Mouse (Mus musculus): ENCODE results near the gene Ndufb7.

The Ndufb7 gene

DNA sequence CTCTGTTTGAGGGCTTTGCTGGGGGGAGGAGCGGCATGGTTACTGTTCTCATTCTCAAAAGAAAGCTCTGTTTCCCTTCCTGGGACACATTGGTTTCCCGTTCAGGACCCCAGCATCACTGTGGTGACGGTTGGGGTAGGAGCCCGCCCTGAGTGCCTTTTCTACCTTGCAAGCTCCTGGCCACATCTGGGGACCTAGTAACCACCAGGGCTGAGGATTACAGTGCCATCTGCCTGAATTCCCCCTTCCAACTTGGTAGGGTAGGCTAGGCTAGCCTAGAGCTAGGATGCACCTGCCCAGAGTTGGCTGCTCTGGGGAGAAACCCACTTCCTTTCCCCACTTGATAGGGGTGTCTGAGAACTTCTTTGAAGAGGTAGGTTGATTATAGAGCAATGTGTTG lies 45.5 kb downstream of the Ndufb7 start:
- CTCF ChIA-PET, result interaction anchor here in 2 of 4 experiments (1.6 to 2.4 kb wide), 3 partner anchors 10 to 11 kb away, joined by 6 to 8 read pairs (median 7); no protein-coding TSS in a partner anchor

DNA sequence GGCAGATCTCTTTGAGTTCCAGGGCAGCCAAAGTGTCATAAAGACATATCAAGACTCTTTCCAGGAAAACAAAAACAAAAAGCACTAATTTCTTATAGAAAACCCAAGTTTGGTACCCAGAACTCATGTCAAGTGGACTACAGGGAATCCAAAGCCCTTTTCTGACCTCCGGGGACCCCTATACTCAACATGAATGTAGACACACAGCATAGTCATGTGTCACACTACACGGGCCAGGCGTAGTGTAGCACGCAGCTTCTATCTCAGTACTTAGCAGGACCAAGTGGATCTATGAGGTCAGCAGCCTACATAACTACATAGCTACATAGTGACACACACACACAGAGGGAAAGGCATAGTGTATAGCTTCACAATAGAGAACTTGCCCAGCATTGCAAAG lies 47.2 kb downstream of the Ndufb7 start:
- CTCF ChIA-PET, result interaction anchor here in 2 of 4 experiments (2.0 to 2.4 kb wide), 2 partner anchors 9 kb away, joined by 7 to 8 read pairs; no protein-coding TSS in a partner anchor
- POLR2A ChIA-PET, result interaction anchor here in 2 of 4 experiments (0.6 to 1.7 kb wide), 3 partner anchors 9 to 32 kb away, joined by 3 to 5 read pairs (median 4); no protein-coding TSS in a partner anchor

More for the DNA sequence above, 45.5 kb downstream of the Ndufb7 start:
- POLR2A ChIA-PET, result interaction anchor here in 2 of 4 experiments (0.6 to 1.6 kb wide), 6 partner anchors 11 to 370 kb away, joined by 3 to 7 read pairs (median 4); partner anchors contain the start of genes Ddx39 (in 1 of the 2) and Pkn1 (in 1 of the 2)

DNA sequence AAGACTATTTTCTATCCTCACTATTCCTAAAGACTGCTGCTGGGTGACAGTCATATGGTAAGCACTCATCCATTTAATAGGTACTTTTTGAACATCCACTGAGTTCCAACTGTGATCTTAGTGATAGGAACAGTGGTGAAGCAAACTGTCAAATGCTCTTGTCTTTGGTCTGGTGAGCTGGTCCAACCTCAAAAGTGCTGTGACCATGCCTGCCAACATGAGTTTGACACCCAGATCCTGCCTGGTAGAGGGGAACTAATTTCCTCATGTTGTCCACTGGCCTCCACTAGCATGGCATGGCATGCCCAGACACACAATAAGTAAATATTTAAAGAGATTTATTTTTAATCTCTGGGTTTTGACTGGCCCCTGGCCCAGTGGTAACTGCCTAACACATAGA lies 50.2 kb downstream of the Ndufb7 start:
- ChIA-PET POLR2A (interaction anchor here in 2 of 4 experiments (2.1 to 4.6 kb wide), 4 partner anchors 8 to 14 kb away, joined by 5 to 32 read pairs (median 12); partner anchors contain the start of genes Dnajb1 (in 2 of the 2) and Tecr (in 2 of the 2)), CTCF (interaction anchor here in 2 of 4 experiments (0.6 to 1.0 kb wide), 2 partner anchors 8 to 192 kb away, joined by 3 to 6 read pairs; no protein-coding TSS in a partner anchor)

DNA sequence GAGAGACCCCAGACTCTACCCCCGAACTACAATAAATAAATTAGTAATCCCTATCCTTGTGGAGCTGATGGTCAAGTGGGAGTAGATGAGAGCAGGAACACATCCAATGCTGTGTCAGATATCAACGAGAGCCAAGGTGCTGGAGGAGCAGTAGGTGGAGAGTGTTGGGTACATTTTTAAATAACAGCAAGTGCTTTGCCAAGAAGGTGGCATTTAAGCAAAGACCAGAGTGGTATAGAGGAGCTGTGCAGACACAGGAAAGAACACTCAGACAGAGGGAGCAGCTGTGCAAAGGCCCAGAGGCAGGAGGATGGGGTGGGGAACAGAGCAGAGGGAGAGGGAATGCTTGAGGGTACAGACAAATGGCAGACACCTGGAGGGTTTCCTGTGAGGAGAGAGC lies 50.6 kb downstream of the Ndufb7 start:
- ChIA-PET POLR2A (interaction anchor here in 2 of 4 experiments (2.5 to 4.6 kb wide), 3 partner anchors 9 to 12 kb away, joined by 9 to 32 read pairs (median 15); partner anchors contain the start of genes Dnajb1 (in 2 of the 2) and Tecr (in 2 of the 2)), CTCF (no interaction called here)

DNA sequence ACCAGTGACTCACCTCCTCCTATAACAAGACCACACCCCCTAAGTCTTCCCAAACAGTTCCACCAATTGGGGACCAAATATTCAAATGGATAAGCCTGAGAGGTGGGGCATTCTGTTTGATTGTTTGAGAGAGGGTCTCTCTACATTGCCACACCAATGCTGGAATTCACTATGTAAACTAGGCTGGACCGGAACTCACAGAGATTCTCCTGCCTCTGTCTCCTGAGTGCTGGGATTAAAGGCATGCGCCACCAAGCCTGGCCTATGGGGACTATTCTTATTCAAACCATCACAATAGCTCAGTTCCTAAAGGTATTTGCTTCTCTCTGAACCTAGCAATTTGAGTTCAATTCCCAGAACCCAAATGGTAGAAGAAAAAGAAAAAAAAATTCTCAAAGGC lies 52.1 kb downstream of the Ndufb7 start:
- CTCF ChIA-PET, result interaction anchor here in 2 of 4 experiments (0.6 to 1.0 kb wide), 3 partner anchors 20 to 921 kb away, joined by 3 to 5 read pairs (median 3); no protein-coding TSS in a partner anchor
- POLR2A ChIA-PET, result interaction anchor here in 3 of 4 experiments (1.0 to 4.6 kb wide), 7 partner anchors 10 to 20 kb away, joined by 3 to 32 read pairs (median 5); partner anchors contain the start of genes Dnajb1 (in 2 of the 3) and Tecr (in 2 of the 3)

DNA sequence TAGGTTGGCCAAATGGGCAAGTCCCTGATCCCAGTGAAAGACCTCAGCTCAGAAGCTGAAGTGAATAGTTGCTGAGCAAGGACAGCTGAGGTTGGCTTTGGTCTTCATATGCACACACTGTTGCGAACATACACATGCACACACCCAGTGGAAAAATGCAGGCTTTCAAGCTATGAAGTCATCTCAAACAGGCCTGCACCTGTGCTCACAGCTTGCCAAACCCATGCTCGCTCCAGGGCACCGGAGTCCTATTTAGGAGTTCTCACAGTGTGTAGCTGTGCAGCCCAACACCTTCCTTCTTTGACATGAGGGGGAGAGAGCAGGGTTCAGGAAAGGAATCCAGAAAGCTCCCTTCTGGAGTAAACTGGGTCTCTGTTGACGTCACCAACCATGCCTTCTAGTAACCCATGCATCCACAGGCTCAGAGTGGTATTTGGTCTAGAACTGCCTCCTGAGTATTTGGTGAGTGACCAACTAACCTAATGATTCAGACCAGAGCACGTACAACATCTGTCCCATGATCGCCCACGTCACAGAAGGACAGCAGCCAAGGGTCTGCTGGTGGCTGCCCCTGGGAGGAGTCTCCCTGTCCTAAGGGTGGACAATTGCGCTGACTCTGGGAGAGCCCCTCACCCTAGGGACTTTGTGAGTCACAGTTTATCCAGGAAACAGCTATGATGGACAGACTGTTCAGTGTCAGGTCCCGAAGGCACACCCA lies 53.3 kb downstream of the Ndufb7 start:
- ChIA-PET CTCF (interaction anchor here in 1 of 4 experiments (1.3 kb wide), 1 partner anchor 42 kb away, joined by 3 read pairs; no protein-coding TSS in a partner anchor), POLR2A (interaction anchor here (0.7 to 4.6 kb wide), 7 partner anchors 10 to 25 kb away, joined by 3 to 32 read pairs (median 5); partner anchors contain the start of genes Dnajb1 (in 2 of the 4) and Tecr (in 2 of the 4))
